Mouse (Mus musculus): ENCODE measurements at regions not wholly inside any gene's neighbourhood (a gene's known extent, or its start where the extent isn't known, plus 50 kb on each side); places are given as distances from the start of the nearest gene placed in this dataset.

GRCm38 (mm10) chr11:43370025-43370424 is 56.0 kb downstream of the Pttg1 start:
- no peak for DNase-seq

GRCm38 (mm10) chr11:43368346-43368745 is 57.7 kb downstream of the Pttg1 start:
- DNase-seq = no peak

- DNase-seq = no peak
Measured at GRCm38 (mm10) chr11:43361858-43362257, 64.2 kb downstream of the Pttg1 start.

- no peak for DNase-seq
Measured at GRCm38 (mm10) chr11:43358390-43359291, 67.4 kb downstream of the Pttg1 start.

- DNase-seq = no peak
Measured at GRCm38 (mm10) chr11:43353602-43354001, 72.4 kb downstream of the Pttg1 start.

- DNase-seq = no peak
Measured at GRCm38 (mm10) chr11:43353030-43353429, 73.0 kb downstream of the Pttg1 start.

GRCm38 (mm10) chr11:43351818-43352217 is 74.2 kb downstream of the Pttg1 start:
- no peak for DNase-seq

- DNase-seq = no peak
Measured at GRCm38 (mm10) chr11:43351348-43351747, 74.7 kb downstream of the Pttg1 start.

- DNase-seq = no peak
Measured at GRCm38 (mm10) chr11:43350242-43350641, 75.8 kb downstream of the Pttg1 start.

- DNase-seq = no peak
Measured at GRCm38 (mm10) chr11:43349564-43349963, 76.5 kb downstream of the Pttg1 start.

- DNase-seq = peak; percentile 83 to 93
Measured at GRCm38 (mm10) chr11:43348571-43348970, 77.5 kb downstream of the Pttg1 start.

GRCm38 (mm10) chr11:43346489-43346888 is 79.6 kb downstream of the Pttg1 start:
- no peak for DNase-seq

GRCm38 (mm10) chr11:43344767-43345561 is 81.1 kb downstream of the Pttg1 start:
- no peak for DNase-seq

- no peak for DNase-seq
Measured at GRCm38 (mm10) chr11:43343574-43343973, 82.5 kb downstream of the Pttg1 start.

- DNase-seq = no peak
Measured at GRCm38 (mm10) chr11:43338377-43338993, 87.6 kb downstream of the Pttg1 start.

- no peak for DNase-seq
Measured at GRCm38 (mm10) chr11:43335668-43336265, 90.3 kb downstream of the Pttg1 start.

GRCm38 (mm10) chr11:43333547-43333946 is 92.5 kb downstream of the Pttg1 start:
- no peak for DNase-seq

- DNase-seq = peak; percentile 34 to 45
Measured at GRCm38 (mm10) chr11:43313996-43314395, 112.1 kb downstream of the Pttg1 start.
